Mouse (Mus musculus): ENCODE results near the gene Ccnt1.
"Not testable (repeated sequence)": the region's sequence is repeated elsewhere in the genome, so short reads cannot be mapped to it uniquely, and the experiment has no call there.

Gene Ccnt1

GRCm38 (mm10) chr15:98545151-98545550, 25.6 kb downstream of the Ccnt1 start:
- DNase-seq (ENCODE audit: low read depth, low spot score), result no peak

DNA sequence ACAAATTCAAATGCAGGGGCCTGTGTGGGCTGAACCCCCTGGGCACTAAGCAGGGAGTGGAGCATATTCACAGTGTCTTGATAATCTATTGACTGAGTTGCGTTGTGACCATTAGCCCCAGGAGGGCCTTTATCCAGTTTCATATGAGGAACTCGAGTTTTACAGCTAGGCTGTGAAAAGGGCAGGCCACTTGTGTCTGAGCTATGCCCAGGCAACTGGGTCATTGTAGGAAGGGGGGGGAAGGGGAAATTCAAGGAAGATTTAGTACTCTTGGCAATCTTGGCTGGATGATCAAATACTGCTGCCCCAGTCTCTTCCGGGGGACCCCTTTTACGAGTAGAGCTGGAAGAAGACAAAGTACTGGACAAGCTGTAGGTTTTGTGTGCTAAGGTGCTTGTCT, 27.4 kb downstream of the Ccnt1 start:
- DNase-seq (ENCODE audit: low read depth, low spot score), result no peak

- DNase-seq (ENCODE audit: low read depth, low spot score), result no peak
These were observed 29.7 kb downstream of the Ccnt1 start for GRCm38 (mm10) chr15:98541064-98541463.

DNA sequence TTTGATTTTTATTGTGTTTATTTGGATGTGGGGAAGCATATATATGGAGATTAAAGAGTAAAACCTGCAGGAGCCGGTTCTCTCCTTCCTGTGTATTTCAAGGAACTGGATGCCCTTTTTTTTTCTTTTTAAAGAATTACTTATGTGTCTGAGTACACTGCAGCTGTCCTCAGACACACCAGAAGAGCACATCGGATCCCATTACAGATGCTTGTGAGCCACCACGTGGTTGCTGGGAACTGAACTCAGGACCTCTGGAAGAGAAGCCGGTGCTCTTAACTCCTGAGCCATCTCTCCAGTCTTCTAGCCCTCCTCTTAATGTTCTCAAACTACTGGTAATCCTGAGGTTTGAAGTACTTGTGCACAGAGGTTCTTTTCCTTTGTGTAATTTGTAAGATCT, 32.8 kb downstream of the Ccnt1 start:
- DNase-seq (ENCODE audit: low read depth, low spot score), result no peak

DNA sequence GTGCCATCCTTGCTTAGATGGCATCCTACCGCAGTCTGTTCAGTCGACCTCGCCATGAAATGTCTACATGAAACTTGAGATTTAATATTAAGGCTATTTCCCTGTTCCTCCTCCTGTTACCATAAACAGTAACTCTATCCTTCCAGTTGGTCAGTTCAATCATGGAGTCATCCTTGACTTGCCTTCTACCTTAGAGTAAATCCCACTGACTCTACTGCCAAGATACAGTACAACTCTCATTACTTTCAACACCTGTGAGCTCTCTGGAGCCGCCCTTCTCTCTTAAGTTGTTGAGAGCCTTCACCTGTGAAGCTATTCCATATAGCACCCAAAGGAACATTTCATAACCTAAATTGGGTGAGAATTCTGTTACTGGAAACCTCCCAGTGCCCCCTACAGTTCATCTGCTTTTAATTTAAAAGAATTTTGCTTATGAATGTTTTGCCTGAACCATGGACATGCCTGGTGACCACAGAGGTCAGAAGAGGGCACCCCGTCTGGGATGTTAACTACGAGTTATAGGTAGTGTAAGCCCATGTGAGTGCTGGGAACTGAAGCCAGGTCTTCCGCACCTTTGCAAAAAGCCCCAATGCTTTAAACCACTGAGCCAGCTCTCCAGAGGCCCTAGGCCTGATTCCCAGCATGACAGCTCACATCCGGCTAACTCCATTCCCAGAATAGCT, 33.8 kb downstream of the Ccnt1 start:
- DNase-seq (ENCODE audit: low read depth, low spot score), result no peak

- DNase-seq (ENCODE audit: low read depth, low spot score), result no peak
These were observed 34.8 kb downstream of the Ccnt1 start for GRCm38 (mm10) chr15:98535921-98536320.

- DNase-seq (ENCODE audit: low read depth, low spot score), result peak; percentile 98
These were observed 36.7 kb downstream of the Ccnt1 start, which contains the start of gene Kansl2 for GRCm38 (mm10) chr15:98533881-98534627. Gene Kansl2 (minus strand): TSS chr15:98534264.

- DNase-seq (ENCODE audit: low read depth, low spot score), result no peak
These were observed 37.6 kb downstream of the Ccnt1 start for GRCm38 (mm10) chr15:98533035-98533531.

- no peak for DNase-seq (ENCODE audit: low read depth, low spot score)
These were observed 38.4 kb downstream of the Ccnt1 start for GRCm38 (mm10) chr15:98532281-98532680.

DNA sequence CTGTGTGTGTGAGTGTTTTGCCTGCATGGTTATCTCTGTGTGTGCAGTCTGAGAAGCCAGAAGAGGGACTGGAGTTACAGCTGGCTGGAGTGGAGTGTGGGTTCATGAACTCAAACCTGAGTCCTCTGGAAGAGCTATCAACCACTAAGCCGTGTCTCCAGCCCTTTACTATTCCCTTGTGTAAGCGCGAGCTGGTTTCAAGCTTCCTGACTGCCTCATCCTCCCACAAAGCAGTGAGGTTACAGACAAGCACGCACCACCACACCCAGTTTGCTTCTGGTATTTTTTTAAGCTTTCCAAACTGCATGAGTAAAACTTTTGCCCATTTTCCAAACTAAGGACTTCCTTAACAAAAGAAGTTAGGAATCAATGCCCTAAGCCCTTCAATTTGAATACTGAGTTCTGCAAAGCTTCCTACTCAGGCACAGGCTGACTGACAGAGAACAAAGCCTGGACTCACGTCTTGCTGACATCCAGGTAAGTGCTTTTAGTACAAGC, 42.6 kb downstream of the Ccnt1 start:
- no peak for DNase-seq (ENCODE audit: low read depth, low spot score)

DNA sequence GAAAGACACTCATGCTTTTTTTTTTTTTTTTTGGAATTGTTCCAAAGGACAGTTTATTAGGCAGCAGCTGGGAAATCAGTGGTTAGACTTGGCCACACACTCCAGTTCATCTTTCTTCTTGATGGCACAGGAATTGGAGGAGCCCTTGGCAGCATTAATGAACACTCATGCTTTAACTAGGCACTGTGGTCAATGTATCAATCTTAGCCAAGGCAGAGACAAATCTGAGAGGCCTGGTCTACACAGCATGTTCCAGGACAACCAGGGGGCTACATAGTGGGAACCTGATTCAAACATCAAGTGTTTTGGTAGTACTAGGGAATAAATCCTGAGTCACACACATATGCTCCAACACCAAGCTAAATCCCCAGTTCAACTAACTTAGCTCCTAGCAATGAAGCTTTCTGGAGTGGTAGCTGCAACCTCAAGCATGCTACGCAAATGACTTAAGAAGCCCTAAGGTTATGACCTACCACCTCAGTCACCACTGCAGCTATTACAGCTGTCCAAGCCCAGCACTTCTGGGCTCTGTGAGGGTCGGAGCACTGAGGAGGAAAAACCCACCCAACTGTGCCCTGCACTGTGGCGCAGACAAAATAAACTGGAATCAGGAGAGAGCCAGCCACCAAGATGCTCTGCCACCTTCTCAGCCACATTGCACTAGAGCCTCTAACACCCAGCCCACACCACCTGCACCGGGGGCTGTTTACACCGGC, 43.5 kb downstream of the Ccnt1 start:
- no peak for DNase-seq (ENCODE audit: low read depth, low spot score)

GRCm38 (mm10) chr15:98526057-98526456, 44.7 kb downstream of the Ccnt1 start:
- peak; percentile 66 for DNase-seq (ENCODE audit: low read depth, low spot score)

DNA sequence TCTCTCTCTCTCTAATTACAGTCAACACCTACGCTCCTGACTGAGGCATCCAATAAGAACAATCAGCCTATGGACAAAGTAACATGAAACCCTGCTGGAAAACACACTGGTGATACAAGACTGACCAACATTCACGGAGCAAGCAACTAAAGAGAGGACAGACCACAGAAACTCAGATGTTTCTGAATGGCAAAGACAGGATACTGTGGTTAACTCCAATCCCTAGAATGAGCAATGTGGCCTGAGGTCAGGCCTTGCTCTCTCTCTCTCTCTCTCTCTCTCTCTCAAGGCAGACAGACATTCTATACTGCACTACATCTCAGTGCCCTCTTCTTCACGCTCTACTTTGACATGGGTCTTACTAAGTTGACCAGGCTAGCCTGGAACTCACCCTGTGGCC, 49.5 kb downstream of the Ccnt1 start:
- no peak for DNase-seq (ENCODE audit: low read depth, low spot score)

DNA sequence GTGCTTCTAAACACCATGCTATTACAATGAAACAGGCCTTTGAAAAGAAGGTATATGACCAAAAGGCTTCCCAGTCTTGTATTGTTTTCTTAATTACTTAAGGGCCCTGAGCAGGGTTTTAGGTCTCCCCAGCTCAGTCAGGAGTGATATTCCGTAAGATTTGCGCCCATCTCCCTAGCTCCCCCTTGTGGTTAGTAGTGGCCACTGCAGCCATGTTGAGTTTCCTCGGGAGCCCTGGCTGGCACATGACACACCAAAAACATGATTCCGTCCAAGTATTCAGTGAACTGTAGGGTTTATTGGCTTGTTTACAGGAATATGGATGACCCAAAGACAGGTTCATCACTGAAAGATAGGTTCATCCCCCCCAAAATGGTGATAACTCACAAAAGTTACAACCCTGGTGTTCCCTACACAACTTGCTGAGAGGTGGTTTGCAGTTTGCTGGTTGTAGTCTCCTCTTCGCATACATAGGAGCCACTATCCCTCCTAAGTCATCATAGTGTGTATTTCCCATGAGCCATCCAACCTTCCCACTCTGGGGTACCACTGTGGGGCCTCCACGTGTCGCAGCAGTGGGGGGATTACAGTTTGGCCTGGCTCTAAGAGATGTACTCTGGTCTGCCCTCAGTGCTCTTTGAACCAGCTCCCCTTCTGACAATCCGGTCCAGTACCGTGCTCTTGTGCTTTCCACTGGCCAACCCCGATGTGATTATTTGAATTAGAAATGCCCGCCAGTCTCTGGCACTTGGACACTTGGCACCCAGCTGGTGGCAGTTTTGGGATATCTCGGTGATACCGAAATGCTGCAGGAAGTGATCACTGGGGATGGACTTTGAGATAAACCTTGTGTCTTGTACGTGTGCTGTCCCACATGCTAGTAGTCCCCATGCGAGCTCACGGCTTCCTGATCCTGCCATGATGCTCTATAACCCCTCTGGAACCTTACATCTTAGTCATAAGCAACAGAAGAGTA, 53.1 kb downstream of the Ccnt1 start:
- DNase-seq (ENCODE audit: low read depth, low spot score), result peak; percentile 50

DNA sequence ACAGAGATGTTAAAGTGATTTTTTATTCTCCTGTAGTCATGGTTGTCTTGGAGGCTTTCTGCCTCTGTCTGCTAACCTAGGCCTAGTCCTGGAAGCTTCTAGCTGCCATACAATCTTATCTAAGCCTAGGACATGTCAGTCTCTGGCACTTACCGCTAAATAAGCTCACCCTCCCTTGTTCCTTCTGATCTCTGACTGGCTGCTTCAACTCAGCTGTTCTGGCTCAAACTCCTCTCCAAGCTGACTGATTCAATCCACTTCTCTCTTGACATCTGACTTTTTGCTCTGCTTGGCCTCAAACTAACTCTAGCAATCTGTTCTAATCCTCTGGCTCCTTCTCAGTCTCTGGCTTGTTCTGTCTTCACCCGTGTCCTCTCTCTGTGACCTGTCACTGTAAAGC, 55.9 kb downstream of the Ccnt1 start:
- DNase-seq (ENCODE audit: low read depth, low spot score), result not testable (repeated sequence)

DNA sequence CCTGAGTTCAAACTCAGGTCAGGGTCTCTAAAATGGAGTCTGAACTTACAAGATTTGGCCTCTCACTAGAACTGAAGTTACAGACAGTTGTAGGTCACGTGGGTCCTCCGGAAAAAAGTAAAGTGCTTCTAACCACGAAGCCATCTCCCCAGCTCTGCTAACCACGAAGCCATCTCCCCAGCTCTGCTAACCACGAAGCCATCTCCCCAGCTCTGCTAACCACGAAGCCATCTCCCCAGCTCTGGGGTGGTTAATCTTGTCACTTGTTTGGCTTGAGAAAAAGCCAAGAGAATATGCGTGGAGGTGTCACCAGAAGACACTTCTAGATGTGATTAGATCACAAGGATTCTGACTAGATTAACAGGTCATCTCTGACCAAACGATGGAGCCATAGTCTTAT, 56.6 kb downstream of the Ccnt1 start:
- DNase-seq (ENCODE audit: low read depth, low spot score), result no peak

DNA sequence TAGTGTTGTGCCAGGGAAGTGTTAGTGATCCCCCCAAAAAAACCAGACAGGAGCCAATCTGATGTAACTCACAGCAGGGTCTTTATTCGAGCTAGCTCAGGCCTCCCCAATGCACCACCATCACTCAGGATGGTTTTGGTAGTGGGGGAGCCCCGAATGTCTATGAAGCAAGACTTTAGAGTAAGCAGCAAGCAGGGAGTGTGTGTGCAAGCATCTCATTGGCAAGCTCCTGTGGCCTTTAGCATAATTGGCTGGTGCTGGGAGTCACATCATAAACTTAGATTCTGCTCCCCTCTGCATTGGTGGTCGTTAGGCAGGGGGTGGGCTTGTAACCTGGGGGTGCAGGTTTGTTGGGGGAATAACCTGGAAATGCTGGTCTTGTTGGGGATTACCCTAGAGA, 57.0 kb downstream of the Ccnt1 start:
- DNase-seq (ENCODE audit: low read depth, low spot score), result not testable (repeated sequence)

DNA sequence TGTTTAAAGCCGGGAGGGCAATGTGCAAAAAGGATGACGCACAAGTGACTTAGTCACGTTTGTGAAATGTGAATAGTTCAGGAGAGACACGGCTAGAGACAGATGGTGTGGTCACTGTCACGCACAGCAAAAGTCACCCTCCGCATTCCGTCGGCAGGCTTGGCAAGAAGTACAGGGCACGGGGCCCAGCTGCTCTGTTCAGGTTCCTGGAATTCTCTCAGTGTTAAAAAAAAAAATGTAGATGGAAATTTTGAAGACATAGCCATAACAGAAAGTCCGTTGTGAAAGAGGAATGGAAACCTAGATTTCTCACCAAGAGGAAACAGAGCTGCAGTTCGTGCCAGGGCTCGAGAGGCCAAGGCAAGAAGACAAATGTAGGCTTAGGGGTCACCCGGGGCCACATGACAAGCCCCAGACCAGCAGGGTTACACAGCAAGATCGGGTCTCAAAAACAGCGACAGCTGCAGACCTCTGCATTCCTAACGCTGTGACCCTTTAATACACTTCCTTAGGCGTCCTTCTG, 57.9 kb downstream of the Ccnt1 start:
- no peak for DNase-seq (ENCODE audit: low read depth, low spot score)

DNA sequence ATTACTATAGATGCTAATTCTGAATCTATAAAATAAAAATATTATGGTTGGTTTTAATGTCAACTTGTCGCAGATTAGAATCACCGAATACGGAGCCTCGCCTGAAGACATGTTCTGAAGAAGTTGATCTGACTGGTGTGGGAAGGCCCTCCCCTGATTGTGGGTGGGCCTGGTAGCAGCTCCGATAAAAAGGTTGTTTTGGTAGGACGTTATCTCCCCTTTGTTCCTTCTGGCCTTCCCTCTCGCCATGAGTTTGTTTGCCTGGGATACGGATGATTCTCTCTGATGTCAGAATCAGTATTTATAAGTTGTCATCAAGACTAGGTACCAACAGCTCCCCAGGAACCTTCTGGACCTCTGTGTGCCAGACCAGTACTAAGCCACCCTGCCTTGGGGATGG, 58.5 kb downstream of the Ccnt1 start:
- DNase-seq (ENCODE audit: low read depth, low spot score), result no peak

GRCm38 (mm10) chr15:98511386-98511928, 59.3 kb downstream of the Ccnt1 start:
- no peak for DNase-seq (ENCODE audit: low read depth, low spot score)
